Mouse (Mus musculus) testis, adult 2 months (tissue): ENCODE measurements around the gene Unc45a.

Experiments used
- CTCF ChIP-seq: fragments of 200-500 bp; IDR thresholded peaks from 2 replicates; pipeline ENCODE4 v1.5.1; 2012; ENCODE audit warnings: low read depth, mild to moderate bottlenecking, inconsistent platforms, low read length, moderate library complexity; ENCODE audit not compliant: control insufficient read depth, insufficient read depth, insufficient replicate concordance
- POLR2A ChIP-seq: fragments of 200-500 bp; IDR thresholded peaks from 2 replicates; pipeline ENCODE4 v1.6.1; 2012; ENCODE audit warnings: low read depth, mild to moderate bottlenecking, inconsistent platforms, low read length, moderate library complexity; ENCODE audit not compliant: control insufficient read depth

GRCm38 (mm10) chr7:80334848-80335247 lies 6.0 kb downstream of the Unc45a start:
- TF ChIP-seq CTCF (no peak), POLR2A (no peak)
